Mouse (Mus musculus) forebrain, embryonic 15.5 days (tissue): ENCODE data around the gene Gm5741. TPM values are rescaled to one million over a fixed set of nuclear protein-coding genes. Genes with fewer than 3 reads are reported as not detected.

Experiments used
- ATAC-seq: fragments of 200-750 bp; cut with Nextera tagmentation; replicated peaks from 2 replicates; pipeline ENCODE4 v1.8.0; 2017; ENCODE audit warnings: mild to moderate bottlenecking, moderate TSS enrichment, moderate library complexity
- H3K27ac ChIP-seq: fragments of 300-500 bp; sonication (generic); replicated peaks from 2 replicates; pipeline ENCODE4 v1.5.1; 2015; ENCODE audit warnings: mild to moderate bottlenecking, inconsistent platforms
- H3K27me3 ChIP-seq: fragments of 300-500 bp; sonication (generic); 2 replicates; pipeline ENCODE4 v1.6.1; 2015; ENCODE audit warnings: inconsistent platforms
- H3K36me3 ChIP-seq: fragments of 300-500 bp; sonication (generic); 2 replicates; pipeline ENCODE4 v1.6.1; 2015; ENCODE audit warnings: mild to moderate bottlenecking, inconsistent platforms
- H3K4me1 ChIP-seq: fragments of 300-500 bp; sonication (generic); 2 replicates; pipeline ENCODE4 v1.6.1; 2015; ENCODE audit warnings: inconsistent platforms
- H3K4me2 ChIP-seq: fragments of 300-500 bp; sonication (generic); replicated peaks from 2 replicates; pipeline ENCODE4 v1.6.1; 2015; ENCODE audit warnings: mild to moderate bottlenecking, inconsistent platforms
- H3K4me3 ChIP-seq: fragments of 300-500 bp; sonication (generic); 2 replicates; pipeline ENCODE4 v1.5.1; 2015; ENCODE audit warnings: mild to moderate bottlenecking, inconsistent platforms
- H3K9ac ChIP-seq: fragments of 300-500 bp; sonication (generic); replicated peaks from 2 replicates; pipeline ENCODE4 v1.6.1; 2015; ENCODE audit warnings: mild to moderate bottlenecking, inconsistent platforms
- H3K9me3 ChIP-seq: fragments of 300-500 bp; sonication (generic); 2 replicates; pipeline ENCODE4 v1.6.1; 2016; ENCODE audit warnings: inconsistent platforms
- WGBS: fragments of 180-500 bp; shearing (Covaris S2); methylation state at CpG from one replicate; pipeline ENCODE4 v1.1.7; 2015; ENCODE audit warnings: mixed read lengths; 5-methylcytosine and 5-hydroxymethylcytosine counted together
- microRNA-seq: library from miRNA; unstranded; fragments of <30 nt; microRNA quantifications from one replicate; pipeline ENCODE4, GENCODE M21; 2016
- polyA plus RNA-seq: library from polyadenylated mRNA; unstranded; fragments of >200 nt; fragmentation: Nextera tagmentation; extraction: Ambion mirVana; gene quantifications from 2 replicates; pipeline ENCODE4 v1.2.1, GENCODE M21; 2015

Gene Gm5741
- polyA plus RNA-seq, 1 experiment from 2014 or later = 2.0 TPM

- H3K9me3 ChIP-seq = no peaks in the 10 kb centered on the region
- H3K4me2 ChIP-seq = peak overlapping the region; percentile 71
- no peak for ATAC-seq
- 93% methylated on average over 3 of the region's 3 CpGs for WGBS
- H3K36me3 ChIP-seq = peaks cover 39% of the 10 kb centered on the region
- no peaks in the 10 kb centered on the region for H3K27me3 ChIP-seq
- H3K4me3 ChIP-seq = peak overlapping the region; percentile 92; the same call in 1 of the 2 replicates
- no peak overlapping the region for H3K27ac ChIP-seq
- no peak overlapping the region for H3K9ac ChIP-seq
- peaks cover 39% of the 10 kb centered on the region for H3K4me1 ChIP-seq
Observed at GRCm38 (mm10) chr8:85023846-85024245, 43.9 kb downstream of the Gm5741 start.

DNA sequence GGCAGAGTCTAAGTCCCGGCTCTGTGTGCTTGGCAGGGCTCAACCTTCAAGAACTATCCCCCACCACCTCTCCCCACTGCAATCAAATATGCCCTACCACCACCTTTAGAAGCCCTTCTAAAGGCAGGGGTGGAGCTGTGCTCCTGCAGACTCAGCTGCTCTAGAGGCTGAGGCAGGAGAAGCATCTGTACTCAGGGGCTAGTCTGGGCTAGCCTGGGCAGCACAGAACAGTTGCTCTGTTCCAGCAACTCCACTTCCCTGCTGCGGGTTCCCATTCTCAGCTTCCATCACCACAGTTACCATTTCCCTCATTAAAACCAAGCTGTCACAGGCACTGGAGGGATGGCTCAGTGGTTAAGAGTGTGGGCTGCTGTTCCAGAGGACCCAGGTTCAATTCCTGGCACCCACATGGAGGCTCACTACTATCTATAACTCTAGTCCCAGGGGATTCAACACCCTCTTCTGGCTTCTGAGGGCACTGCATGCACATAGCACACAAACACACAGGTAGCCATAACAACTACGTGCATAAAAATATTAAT, 46.2 kb downstream of the Gm5741 start:
- Histone ChIP-seq H3K4me2 (no peak overlapping the region), H3K27me3 (no peaks in the 10 kb centered on the region), H3K4me3 (no peak overlapping the region), H3K4me1 (peaks cover 27% of the 10 kb centered on the region), H3K36me3 (peaks cover 57% of the 10 kb centered on the region), H3K9ac (no peak overlapping the region), H3K9me3 (no peaks in the 10 kb centered on the region), H3K27ac (no peak overlapping the region)
- 97% methylated on average over 3 of the region's 3 CpGs for WGBS
- ATAC-seq = no peak

Small RNA genes within 50 kb of the gene (microRNA-seq; reads per million reads assigned to microRNA genes)
- gene Gm23388 (1.8 reads per million), gene Mir7070 (1.5 reads per million)

Other genes with a start within 250 kb of the Gm5741 start
- 8.1 and 8.9 TPM in 2 replicates for gene Dand5, start 245.2 kb downstream of the Gm5741 start, polyA plus RNA-seq
- gene Gadd45gip1, start 236.5 kb downstream of the Gm5741 start, polyA plus RNA-seq = 36.3 and 39.9 TPM in 2 replicates
- gene Rad23a, start 227.3 kb downstream of the Gm5741 start, polyA plus RNA-seq = 82.1 and 85.1 TPM in 2 replicates
- gene Calr, start 221.0 kb downstream of the Gm5741 start, polyA plus RNA-seq = 559 and 575 TPM in 2 replicates
- gene Farsa, start 211.0 kb downstream of the Gm5741 start, polyA plus RNA-seq = 122 and 127 TPM in 2 replicates
- gene Syce2, start 195.9 kb downstream of the Gm5741 start, polyA plus RNA-seq = 55.0 and 64.4 TPM in 2 replicates
- gene Gcdh, start 174.1 kb downstream of the Gm5741 start, polyA plus RNA-seq = 36.2 and 37.4 TPM in 2 replicates
- gene Klf1, start 166.1 kb downstream of the Gm5741 start, polyA plus RNA-seq = 0.75 and 0.87 TPM in 2 replicates
- 5.6 TPM in 2 replicates for gene Dnase2a, start 159.4 kb downstream of the Gm5741 start, polyA plus RNA-seq
- gene Mast1, start 130.6 kb downstream of the Gm5741 start, polyA plus RNA-seq = 48.3 and 52.5 TPM in 2 replicates
- gene Rtbdn, start 121.0 kb downstream of the Gm5741 start, polyA plus RNA-seq = 2.0 and 2.3 TPM in 2 replicates
- not detected in 2 replicates for gene Gm49661, start 98.5 kb downstream of the Gm5741 start, polyA plus RNA-seq
- 1,445 and 1,467 TPM in 2 replicates for gene Prdx2, start 98.4 kb downstream of the Gm5741 start, polyA plus RNA-seq
- 96.4 and 98.5 TPM in 2 replicates for gene Rnaseh2a, start 98.2 kb downstream of the Gm5741 start, polyA plus RNA-seq
- 7.6 TPM in 2 replicates for gene Junb, start 89.3 kb downstream of the Gm5741 start, polyA plus RNA-seq
- 28.0 and 29.7 TPM in 2 replicates for gene Hook2, start 77.4 kb downstream of the Gm5741 start, polyA plus RNA-seq
- not detected in 2 replicates for gene Best2, start 53.5 kb downstream of the Gm5741 start, polyA plus RNA-seq
- 152 and 154 TPM in 2 replicates for gene Asna1, start 42.7 kb downstream of the Gm5741 start, polyA plus RNA-seq
- gene Trir, start 41.2 kb downstream of the Gm5741 start, polyA plus RNA-seq = 141 and 150 TPM in 2 replicates
- gene Tnpo2, start 31.1 kb downstream of the Gm5741 start, polyA plus RNA-seq = 57.9 and 64.1 TPM in 2 replicates
- 63.0 and 67.1 TPM in 2 replicates for gene Fbxw9, start 7.9 kb downstream of the Gm5741 start, polyA plus RNA-seq
- gene Dhps, start 3.8 kb upstream of the Gm5741 start, polyA plus RNA-seq = 91.4 and 92.3 TPM in 2 replicates
- 120 and 132 TPM in 2 replicates for gene Wdr83os, start 12.8 kb upstream of the Gm5741 start, polyA plus RNA-seq
- gene Wdr83, start 13.3 kb upstream of the Gm5741 start, polyA plus RNA-seq = 62.1 and 62.3 TPM in 2 replicates
- gene Man2b1, start 15.3 kb upstream of the Gm5741 start, polyA plus RNA-seq = 16.9 and 17.0 TPM in 2 replicates
- gene Zfp791, start 55.1 kb upstream of the Gm5741 start, polyA plus RNA-seq = 3.8 and 4.1 TPM in 2 replicates
- not detected in 2 replicates for gene Cks1brt, start 83.9 kb upstream of the Gm5741 start, polyA plus RNA-seq
- not detected in 2 replicates for gene Olfr371, start 158.0 kb upstream of the Gm5741 start, polyA plus RNA-seq
- 82.8 and 87.4 TPM in 2 replicates for gene Orc6, start 231.7 kb upstream of the Gm5741 start, polyA plus RNA-seq
- 175 and 190 TPM in 2 replicates for gene Vps35, start 231.8 kb upstream of the Gm5741 start, polyA plus RNA-seq